Mouse (Mus musculus): ENCODE measurements around the gene Tvp23a. TPM values are rescaled to one million over a fixed set of nuclear protein-coding genes. Genes with fewer than 3 reads are reported as not detected.

The Tvp23a gene
- total RNA-seq, 2 experiments from 2014 or later: not detected

GRCm38 (mm10) chr16:10411764-10412746, 35.1 kb downstream of the Tvp23a start, which contains the start of gene Nubp1:
Nubp1 (plus strand) TSS chr16:10411948.
- peak; percentile 99 for ATAC-seq (replicated peaks; ENCODE audit: low FRiP score, low TSS enrichment, poor library complexity, severe bottlenecking)

DNA sequence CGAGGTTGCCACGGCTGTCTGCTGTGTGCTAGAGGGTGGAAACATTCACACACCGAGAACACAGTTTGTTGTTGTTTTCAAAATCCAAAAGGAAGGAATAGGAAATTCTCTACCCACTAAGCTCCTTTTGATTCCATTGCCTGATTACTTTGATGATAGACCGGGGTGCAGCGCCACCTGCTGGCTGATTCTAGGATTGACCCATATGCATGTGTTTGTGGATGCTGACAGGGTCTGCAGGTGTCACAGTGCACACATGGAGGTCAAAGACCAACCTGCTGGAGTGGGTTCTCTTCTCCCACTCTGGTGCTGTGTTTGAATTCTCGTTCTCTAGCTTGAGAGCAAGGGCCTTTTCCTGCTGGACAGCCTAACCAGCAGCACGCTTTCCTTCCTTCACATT, 48.0 kb downstream of the Tvp23a start:
- ATAC-seq (replicated peaks; ENCODE audit: low FRiP score, low TSS enrichment, poor library complexity, severe bottlenecking): peak; percentile 84

DNA sequence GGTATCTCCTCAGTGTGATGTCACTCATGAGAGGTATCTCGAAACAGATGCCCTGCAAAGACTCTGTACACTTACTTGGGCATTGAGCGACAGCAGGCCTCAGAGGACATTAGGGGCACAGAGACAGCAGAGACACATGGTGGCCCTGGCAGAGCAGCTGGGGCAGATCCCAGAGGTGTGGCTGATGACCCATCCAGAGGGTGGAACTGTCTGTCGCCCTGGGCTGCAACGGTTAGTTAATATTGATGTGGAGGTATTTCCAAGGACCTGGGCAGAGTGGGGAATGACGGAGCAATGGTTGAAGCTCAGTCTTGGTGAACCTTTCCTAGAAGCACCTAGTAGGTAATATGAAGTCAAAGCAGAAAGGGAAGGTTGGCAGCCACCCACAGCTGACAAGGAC, 48.4 kb downstream of the Tvp23a start:
- 0 out of 2 replicates have a peak, but pooled peaks have one; percentile 10 for ATAC-seq (replicated peaks; ENCODE audit: low FRiP score, low TSS enrichment, poor library complexity, severe bottlenecking)

GRCm38 (mm10) chr16:10394699-10395540, 52.2 kb downstream of the Tvp23a start, which contains the start of gene Tekt5:
Tekt5 (minus strand) TSS chr16:10395490.
- peak; percentile 56; the same call in 1 of the 2 replicates for ATAC-seq (replicated peaks; ENCODE audit: low FRiP score, low TSS enrichment, poor library complexity, severe bottlenecking)

DNA sequence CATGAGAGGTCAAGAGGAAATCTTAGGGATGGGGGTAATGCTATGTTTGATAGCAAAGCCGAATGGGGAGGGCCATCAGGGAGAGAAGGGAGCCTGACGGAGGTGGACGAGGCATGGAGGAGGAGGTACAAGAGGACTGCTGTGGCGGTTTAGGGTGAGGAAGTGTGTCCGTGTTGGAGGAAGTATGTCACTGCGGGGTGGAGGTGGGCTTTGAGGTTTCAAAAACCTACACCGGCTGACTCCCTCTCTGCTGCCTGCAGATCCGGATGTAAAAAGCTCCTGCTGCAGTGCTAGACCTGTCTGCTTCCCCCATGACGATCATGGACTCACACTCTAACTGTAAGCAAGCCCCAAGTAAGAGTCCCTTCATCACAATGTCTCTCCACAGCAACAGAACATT, 54.6 kb downstream of the Tvp23a start:
- ATAC-seq (replicated peaks; ENCODE audit: low FRiP score, low TSS enrichment, poor library complexity, severe bottlenecking): no peak

GRCm38 (mm10) chr16:10388634-10389365, 58.4 kb downstream of the Tvp23a start:
- peak; percentile 45; the same call in 1 of the 2 replicates for ATAC-seq (replicated peaks; ENCODE audit: low FRiP score, low TSS enrichment, poor library complexity, severe bottlenecking)

DNA sequence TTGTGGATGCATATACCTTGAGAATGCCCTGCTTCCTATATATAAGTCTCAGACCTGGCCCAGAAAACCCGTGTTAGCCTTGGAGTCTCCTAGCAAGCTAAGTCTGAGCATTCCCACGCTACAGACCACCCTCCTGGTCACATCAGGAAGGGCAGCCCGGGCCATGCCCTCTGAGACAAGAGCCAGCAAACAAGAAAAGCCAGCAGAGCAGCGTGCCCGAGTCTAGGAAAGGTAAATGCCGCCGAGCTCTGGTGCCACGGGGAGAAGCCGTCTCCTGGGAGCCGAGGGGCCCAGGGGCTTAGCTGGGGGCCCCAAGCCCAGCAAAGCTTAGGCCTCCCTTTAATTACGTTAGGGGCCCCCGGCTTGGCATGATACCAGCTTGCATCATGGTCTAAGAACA, 61.9 kb downstream of the Tvp23a start:
- no peak for ATAC-seq (replicated peaks; ENCODE audit: low FRiP score, low TSS enrichment, poor library complexity, severe bottlenecking)

DNA sequence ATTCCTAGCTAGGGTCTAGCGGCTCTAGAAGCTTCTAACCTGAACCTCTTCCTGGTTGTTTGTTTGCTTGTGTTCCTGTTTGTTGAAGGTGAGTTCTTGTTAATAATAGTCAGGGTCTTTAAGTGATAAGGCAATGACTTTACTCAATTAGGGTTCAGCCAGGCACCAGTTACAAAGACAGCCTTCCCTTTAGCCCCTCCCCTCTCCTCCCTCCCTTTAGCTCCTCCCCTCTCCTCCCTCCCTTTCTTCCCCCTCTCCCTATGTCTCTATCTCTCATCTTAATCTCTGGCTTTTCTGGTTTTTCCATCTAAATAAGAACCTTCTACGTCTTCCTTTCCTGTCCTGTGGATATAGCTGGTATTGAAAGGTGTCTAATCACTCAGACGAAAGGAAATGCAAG, 62.6 kb downstream of the Tvp23a start:
- peak; percentile 23; the same call in 1 of the 2 replicates for ATAC-seq (replicated peaks; ENCODE audit: low FRiP score, low TSS enrichment, poor library complexity, severe bottlenecking)

GRCm38 (mm10) chr16:10384060-10384497, 63.1 kb downstream of the Tvp23a start:
- ATAC-seq (replicated peaks; ENCODE audit: low FRiP score, low TSS enrichment, poor library complexity, severe bottlenecking): peak; percentile 99

DNA sequence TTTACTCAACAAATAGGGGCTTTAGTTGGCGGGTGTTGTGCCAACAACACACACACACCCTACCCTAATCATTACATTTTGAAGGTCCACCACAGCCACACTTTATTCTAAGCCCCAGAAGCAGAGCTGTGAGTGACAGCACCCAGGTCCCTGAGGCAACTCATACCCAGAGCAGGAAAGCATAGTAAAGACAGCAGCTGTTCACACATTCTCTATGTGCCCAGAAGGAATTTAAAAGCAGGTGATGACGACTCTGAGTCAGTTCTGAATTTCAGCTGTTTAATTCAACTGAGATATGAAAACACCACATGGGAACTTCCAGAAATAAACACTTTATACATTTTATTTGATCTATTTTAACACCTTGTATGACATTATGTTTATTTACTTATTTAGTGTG, 67.6 kb downstream of the Tvp23a start:
- no peak for ATAC-seq (replicated peaks; ENCODE audit: low FRiP score, low TSS enrichment, poor library complexity, severe bottlenecking)

DNA sequence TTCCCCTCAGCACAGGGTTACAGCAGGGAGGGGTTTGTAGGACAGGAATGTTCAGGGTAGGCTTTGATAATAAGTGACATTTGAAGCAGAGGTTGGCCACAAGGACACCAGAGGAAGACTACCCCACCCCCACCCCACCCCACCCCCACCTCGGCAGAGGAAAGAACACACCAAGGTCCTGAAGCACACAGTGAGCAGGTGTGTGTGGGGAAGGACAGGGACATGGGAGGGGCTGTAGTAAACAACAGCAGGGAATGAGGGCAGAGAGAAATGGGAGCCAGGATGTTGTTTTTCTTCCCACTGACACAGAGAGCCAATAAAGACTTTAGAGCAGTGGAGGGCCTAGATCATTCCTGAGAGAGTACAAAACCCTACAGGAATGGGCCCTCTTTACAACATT, 69.9 kb downstream of the Tvp23a start:
- no peak for ATAC-seq (replicated peaks; ENCODE audit: low FRiP score, low TSS enrichment, poor library complexity, severe bottlenecking)

DNA sequence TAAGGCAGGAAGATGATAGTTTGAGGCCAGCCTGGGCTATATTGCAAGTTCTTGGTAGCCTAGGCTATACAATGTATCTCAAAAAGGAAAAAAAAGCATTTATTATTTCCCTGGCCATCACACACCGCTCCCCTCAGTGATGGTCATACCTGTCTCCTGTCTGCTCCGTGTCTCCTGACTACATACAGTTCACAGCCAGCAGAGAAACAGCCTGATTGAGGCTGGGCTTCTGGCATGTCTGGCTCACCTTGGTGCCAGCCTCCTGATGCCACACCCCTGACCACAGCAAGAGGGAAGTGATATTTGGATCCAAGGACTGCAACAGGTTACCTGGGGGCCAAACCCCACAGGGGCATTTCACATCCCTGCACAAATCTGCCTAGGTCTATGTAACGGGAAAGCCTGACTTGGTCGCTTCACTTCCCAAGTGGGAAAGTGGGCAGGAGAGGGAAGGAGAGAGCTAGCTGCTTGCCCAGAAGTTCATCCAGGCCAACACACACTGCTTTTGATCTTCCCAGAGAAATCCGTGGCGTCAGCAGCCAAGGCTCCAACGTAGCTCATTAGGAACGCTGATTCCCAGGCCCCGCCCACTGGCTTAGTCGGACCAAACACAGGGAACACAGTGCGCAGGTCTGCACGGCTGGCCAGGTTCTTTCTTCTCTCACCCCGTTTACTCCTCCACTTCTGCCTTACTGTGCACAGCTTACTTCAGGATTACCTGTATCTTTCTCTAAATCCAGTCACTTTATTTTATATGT, 72.7 kb downstream of the Tvp23a start:
- ATAC-seq (replicated peaks; ENCODE audit: low FRiP score, low TSS enrichment, poor library complexity, severe bottlenecking): no peak

GRCm38 (mm10) chr16:10372372-10372771, 74.8 kb downstream of the Tvp23a start:
- ATAC-seq (replicated peaks; ENCODE audit: low FRiP score, low TSS enrichment, poor library complexity, severe bottlenecking): no peak

Other genes starting within 250 kb of the Tvp23a start
- not detected in 2 replicates for gene Emp2, start 133.4 kb downstream of the Tvp23a start, total RNA-seq (2014; fragmentation: Nextera tagmentation)
- gene Emp2, start 133.4 kb downstream of the Tvp23a start, total RNA-seq (2017): not detected in 2 replicates
- not detected in 2 replicates for gene Tekt5, start 51.9 kb downstream of the Tvp23a start, total RNA-seq (2014; fragmentation: Nextera tagmentation)
- 0.19 TPM in 1 of 2 replicates, not detected in the other for gene Tekt5, start 51.9 kb downstream of the Tvp23a start, total RNA-seq (2017)
- gene Nubp1, start 35.4 kb downstream of the Tvp23a start, total RNA-seq (2014; fragmentation: Nextera tagmentation): 39.1 and 51.6 TPM in 2 replicates
- 46.8 and 51.8 TPM in 2 replicates for gene Nubp1, start 35.4 kb downstream of the Tvp23a start, total RNA-seq (2017)
- gene Ciita, start 32.7 kb upstream of the Tvp23a start, total RNA-seq (2014; fragmentation: Nextera tagmentation): 1.8 TPM in 1 of 2 replicates, not detected in the other
- 0.70 and 1.3 TPM in 2 replicates for gene Ciita, start 32.7 kb upstream of the Tvp23a start, total RNA-seq (2017)
- 12.5 and 13.2 TPM in 2 replicates for gene Dexi, start 95.7 kb upstream of the Tvp23a start, total RNA-seq (2014; fragmentation: Nextera tagmentation)
- gene Dexi, start 95.7 kb upstream of the Tvp23a start, total RNA-seq (2017): 1.8 and 3.2 TPM in 2 replicates
- 13.2 and 20.9 TPM in 2 replicates for gene Clec16a, start 98.0 kb upstream of the Tvp23a start, total RNA-seq (2014; fragmentation: Nextera tagmentation)
- gene Clec16a, start 98.0 kb upstream of the Tvp23a start, total RNA-seq (2017): 6.3 and 13.6 TPM in 2 replicates